Mouse (Mus musculus): ENCODE measurements around the gene Myl3.

GRCm38 (mm10) chr9:110772336-110772735, 30.7 kb downstream of the Myl3 start:
- no peak for TF ChIP-seq CTCF (IDR thresholded peaks at IDR 0.05; ENCODE audit: borderline replicate concordance, insufficient read depth, low read length)
- TF ChIP-seq POLR2A (IDR thresholded peaks at IDR 0.05; ENCODE audit: low read depth, low read length): no peak

Data from embryonic fibroblast, embryonic 13.5 days (primary cell).